Mouse (Mus musculus) forebrain, embryonic 12.5 days (tissue): ENCODE results near the gene Foxb1. TPM values are rescaled to one million over a fixed set of nuclear protein-coding genes. Genes with fewer than 3 reads are reported as not detected.
A peak's percentile ranks its signal among the peaks of the same experiment; 100 is the strongest.

Experiments used
- ATAC-seq: fragments of 200-750 bp; cut with Nextera tagmentation; 2 replicates; pipeline ENCODE4 v1.8.0; 2017; ENCODE audit warnings: moderate TSS enrichment; ENCODE audit not compliant: low FRiP score
- H3K27ac ChIP-seq: fragments of 300-500 bp; sonication (generic); 2 replicates; pipeline ENCODE4 v1.5.1; 2016; ENCODE audit warnings: mild to moderate bottlenecking
- H3K27me3 ChIP-seq: fragments of 300-500 bp; sonication (generic); 2 replicates; pipeline ENCODE4 v1.6.1; 2016; ENCODE audit warnings: mild to moderate bottlenecking
- H3K36me3 ChIP-seq: fragments of 300-500 bp; sonication (generic); replicated peaks from 2 replicates; pipeline ENCODE4 v1.6.1; 2016; ENCODE audit warnings: mild to moderate bottlenecking
- H3K4me1 ChIP-seq: fragments of 300-500 bp; sonication (generic); 2 replicates; pipeline ENCODE4 v1.6.1; 2016
- H3K4me2 ChIP-seq: fragments of 300-500 bp; sonication (generic); 2 replicates; pipeline ENCODE4 v1.6.1; 2016; ENCODE audit warnings: mild to moderate bottlenecking, moderate library complexity
- H3K4me3 ChIP-seq: fragments of 300-500 bp; sonication (generic); replicated peaks from 2 replicates; pipeline ENCODE4 v1.5.1; 2016; ENCODE audit warnings: mild to moderate bottlenecking
- H3K9ac ChIP-seq: fragments of 300-500 bp; sonication (generic); 2 replicates; pipeline ENCODE4 v1.6.1; 2016; ENCODE audit warnings: mild to moderate bottlenecking
- H3K9me3 ChIP-seq: fragments of 300-500 bp; sonication (generic); 2 replicates; pipeline ENCODE4 v1.6.1; 2016
- WGBS: fragments of 180-500 bp; shearing (Covaris S2); methylation state at CpG from one replicate; pipeline ENCODE4 v1.1.7; 2016; 5-methylcytosine and 5-hydroxymethylcytosine counted together
- polyA plus RNA-seq: library from polyadenylated mRNA; unstranded; fragments of >200 nt; fragmentation: Nextera tagmentation; extraction: Ambion mirVana; gene quantifications from 2 replicates; pipeline ENCODE4 v1.2.1, GENCODE M21; 2016

Gene Foxb1
- 2.8 and 3.6 TPM in 2 replicates for polyA plus RNA-seq

GRCm38 (mm10) chr9:69760371-69761301 lies at the start of gene Foxb1:
Gene Foxb1 (minus strand): TSS chr9:69760940.
- peak within 1 kb of the TSS; percentile 25; the same call in 1 of the 2 replicates for H3K27ac ChIP-seq
- H3K4me3 ChIP-seq: peak within 1 kb of the TSS; percentile 36
- no peaks in the 10 kb centered on the region for H3K9me3 ChIP-seq
- H3K9ac ChIP-seq: peak within 1 kb of the TSS; percentile 44
- peak; percentile 7; the same call in 1 of the 2 replicates for ATAC-seq
- H3K27me3 ChIP-seq: peaks cover 95% of the 10 kb centered on the region
- WGBS: under 1% methylated on average over 60 of the region's 60 CpGs
- peaks cover 76% of the 10 kb centered on the region for H3K4me1 ChIP-seq
- no peaks in the 10 kb centered on the region for H3K36me3 ChIP-seq
- H3K4me2 ChIP-seq: peak within 1 kb of the TSS; percentile 51

- ATAC-seq: no peak
- H3K27me3 ChIP-seq: peaks cover 14% of the 10 kb centered on the region
- no peak overlapping the region for H3K27ac ChIP-seq
- no peak overlapping the region for H3K9ac ChIP-seq
- no peaks in the 10 kb centered on the region for H3K4me1 ChIP-seq
- no peak overlapping the region for H3K4me3 ChIP-seq
- 56% methylated on average over 7 of the region's 7 CpGs for WGBS
- no peaks in the 10 kb centered on the region for H3K36me3 ChIP-seq
- H3K9me3 ChIP-seq: no peaks in the 10 kb centered on the region
- H3K4me2 ChIP-seq: no peak overlapping the region
Observed at GRCm38 (mm10) chr9:69790562-69790961, 29.8 kb upstream of the Foxb1 start.

GRCm38 (mm10) chr9:69779996-69780395 lies 19.3 kb upstream of the Foxb1 start:
- no peaks in the 10 kb centered on the region for H3K4me1 ChIP-seq
- ATAC-seq: no peak

DNA sequence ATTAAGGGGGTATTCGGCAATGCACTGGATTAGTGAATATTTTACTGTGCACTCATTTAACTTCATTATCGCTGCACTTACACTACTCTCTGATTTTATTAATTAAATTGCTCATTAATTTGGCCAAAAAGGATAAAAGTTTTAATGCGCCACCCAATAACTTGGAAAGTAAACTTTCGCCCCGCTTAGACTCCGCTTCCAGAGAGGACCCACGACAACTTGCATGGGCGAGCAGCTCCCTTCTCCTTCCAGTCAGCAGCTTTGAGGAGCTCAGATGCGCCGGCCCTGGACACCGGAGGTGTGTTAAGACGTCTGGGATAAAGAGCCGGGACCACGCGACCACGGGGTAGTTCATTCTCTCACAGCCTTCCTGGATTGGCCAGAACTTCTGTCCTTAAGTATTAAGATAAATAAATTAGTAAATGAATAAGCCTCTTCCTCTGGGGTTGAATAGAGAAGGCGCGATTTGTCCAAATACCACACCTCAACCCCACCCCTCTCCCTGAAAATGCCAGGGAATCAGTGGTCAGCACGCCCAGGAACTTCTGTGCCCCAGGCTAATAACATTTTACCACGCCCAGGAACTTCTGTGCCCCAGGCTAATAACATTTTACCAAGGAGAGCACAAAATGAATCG lies 9.3 kb upstream of the Foxb1 start:
- Histone ChIP-seq H3K4me1 (peaks cover 53% of the 10 kb centered on the region), H3K27ac (no peak overlapping the region), H3K4me2 (peak overlapping the region; percentile 19; the same call in 1 of the 2 replicates), H3K27me3 (peaks cover 92% of the 10 kb centered on the region), H3K9me3 (no peaks in the 10 kb centered on the region), H3K4me3 (no peak overlapping the region), H3K9ac (no peak overlapping the region), H3K36me3 (no peaks in the 10 kb centered on the region)
- 2% methylated on average over 21 of the region's 21 CpGs for WGBS
- ATAC-seq: no peak; the same call in 1 of the 2 replicates

More at GRCm38 (mm10) chr9:69779996-69780395, 19.3 kb upstream of the Foxb1 start:
- Histone ChIP-seq H3K4me3 (no peak overlapping the region), H3K27ac (no peak overlapping the region), H3K36me3 (no peaks in the 10 kb centered on the region), H3K4me2 (no peak overlapping the region), H3K27me3 (peaks cover 60% of the 10 kb centered on the region), H3K9ac (no peak overlapping the region), H3K9me3 (no peaks in the 10 kb centered on the region)
- 79% methylated on average over 2 of the region's 2 CpGs for WGBS

DNA sequence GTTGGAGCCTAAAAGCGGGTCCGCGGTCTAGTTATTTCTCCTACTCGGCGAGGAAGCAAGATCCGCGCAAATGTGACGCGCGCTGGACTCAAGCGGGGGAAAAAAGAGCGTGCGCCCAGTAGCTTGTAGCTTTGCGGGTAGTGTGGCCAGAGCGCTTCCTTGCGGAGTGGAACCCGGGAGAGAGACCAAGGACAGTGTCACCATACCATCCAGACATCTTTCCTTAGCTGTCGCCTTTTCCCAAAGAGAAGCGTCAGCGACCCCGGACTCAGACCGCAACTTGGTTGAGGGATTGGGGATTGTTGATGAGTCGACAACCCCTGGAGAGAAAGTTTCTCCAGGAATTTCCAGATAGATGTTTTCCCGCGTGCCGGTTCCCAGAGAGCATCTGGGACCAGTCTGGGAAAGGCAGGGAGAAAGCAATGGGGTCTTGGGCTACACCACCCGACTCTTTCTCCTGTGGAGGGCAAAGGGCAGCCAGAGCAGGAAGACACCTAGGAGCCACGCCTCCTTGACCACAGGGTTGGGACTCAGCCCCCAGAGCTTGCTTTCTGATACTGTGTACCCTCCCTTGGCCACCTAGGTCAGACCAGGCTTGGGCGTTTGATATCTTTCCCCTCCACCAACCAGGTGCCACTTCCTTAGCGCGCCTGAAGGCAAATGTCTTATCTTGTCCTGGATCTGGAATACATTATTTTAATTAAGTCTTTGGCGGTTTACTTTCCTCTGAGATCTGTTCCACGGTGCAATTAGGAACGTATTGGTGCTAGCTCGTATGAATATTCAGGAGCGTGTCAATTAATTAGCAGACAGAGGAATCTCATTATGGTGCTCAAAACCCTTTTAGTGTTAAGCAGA lies 8.6 kb upstream of the Foxb1 start:
- no peak overlapping the region for H3K9ac ChIP-seq

GRCm38 (mm10) chr9:69768136-69768875 lies 7.6 kb upstream of the Foxb1 start:
- Histone ChIP-seq H3K9me3 (no peaks in the 10 kb centered on the region), H3K9ac (no peak overlapping the region), H3K4me2 (peak overlapping the region; percentile 21; the same call in 1 of the 2 replicates), H3K4me3 (no peak overlapping the region; the same call in 1 of the 2 replicates), H3K27ac (no peak overlapping the region), H3K36me3 (no peaks in the 10 kb centered on the region), H3K27me3 (peaks cover 93% of the 10 kb centered on the region), H3K4me1 (peaks cover 70% of the 10 kb centered on the region)
- WGBS: under 1% methylated on average over 28 of the region's 28 CpGs
- no peak for ATAC-seq

More for the DNA sequence above, 8.6 kb upstream of the Foxb1 start:
- Histone ChIP-seq H3K4me3 (no peak overlapping the region), H3K9me3 (no peaks in the 10 kb centered on the region), H3K27me3 (peaks cover 93% of the 10 kb centered on the region), H3K27ac (no peak overlapping the region; the same call in 1 of the 2 replicates), H3K4me1 (peaks cover 60% of the 10 kb centered on the region), H3K36me3 (no peaks in the 10 kb centered on the region), H3K4me2 (peak overlapping the region; percentile 19)
- peak; percentile 52; the same call in 1 of the 2 replicates for ATAC-seq
- WGBS: under 1% methylated on average over 36 of the region's 36 CpGs

- H3K4me2 ChIP-seq: peak overlapping the region; percentile 21; the same call in 1 of the 2 replicates
Observed at GRCm38 (mm10) chr9:69767421-69767820, 6.7 kb upstream of the Foxb1 start.

GRCm38 (mm10) chr9:69766936-69767335 lies 6.2 kb upstream of the Foxb1 start:
- Histone ChIP-seq H3K4me2 (0 out of 2 replicates have a peak overlapping the region, but pooled peaks have one; percentile 21), H3K36me3 (no peaks in the 10 kb centered on the region), H3K4me1 (peaks cover 77% of the 10 kb centered on the region), H3K4me3 (no peak overlapping the region), H3K27me3 (peaks cover 93% of the 10 kb centered on the region), H3K9ac (no peak overlapping the region), H3K27ac (no peak overlapping the region), H3K9me3 (no peaks in the 10 kb centered on the region)
- ATAC-seq: no peak
- WGBS: 0% methylated on average over 4 of the region's 4 CpGs

More at GRCm38 (mm10) chr9:69767421-69767820, 6.7 kb upstream of the Foxb1 start:
- no peak overlapping the region for H3K27ac ChIP-seq
- no peak for ATAC-seq
- H3K9ac ChIP-seq: no peak overlapping the region
- peaks cover 77% of the 10 kb centered on the region for H3K4me1 ChIP-seq
- 0% methylated on average over 9 of the region's 12 CpGs for whole genome bisulfite sequencing
- no peaks in the 10 kb centered on the region for H3K36me3 ChIP-seq
- no peaks in the 10 kb centered on the region for H3K9me3 ChIP-seq
- peaks cover 93% of the 10 kb centered on the region for H3K27me3 ChIP-seq
- H3K4me3 ChIP-seq: no peak overlapping the region

DNA sequence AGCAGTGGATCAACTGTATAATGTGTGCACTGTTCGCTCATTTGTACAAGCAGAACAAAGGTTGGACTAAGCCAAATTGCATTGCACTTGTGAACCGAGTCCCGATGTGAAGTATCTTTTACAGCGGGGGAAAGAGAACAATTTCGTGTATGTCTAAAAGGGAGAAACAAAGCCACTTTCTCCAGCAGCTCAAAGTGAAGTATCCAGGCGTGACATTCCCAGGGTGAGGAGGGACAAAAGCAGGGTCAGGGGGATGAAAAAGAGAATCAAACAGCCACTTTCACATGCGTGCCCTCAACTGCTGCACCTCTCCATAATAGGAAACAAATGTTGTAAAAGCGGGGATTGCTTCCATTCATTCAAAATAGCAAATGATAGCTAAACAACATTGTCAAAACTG lies 5.6 kb upstream of the Foxb1 start:
- H3K4me1 ChIP-seq: peaks cover 83% of the 10 kb centered on the region
- ATAC-seq: peak; percentile 49; the same call in 1 of the 2 replicates
- WGBS: under 1% methylated on average over 8 of the region's 8 CpGs
- no peak overlapping the region for H3K27ac ChIP-seq
- peaks cover 93% of the 10 kb centered on the region for H3K27me3 ChIP-seq
- H3K4me2 ChIP-seq: no peak overlapping the region; the same call in 1 of the 2 replicates
- no peak overlapping the region for H3K9ac ChIP-seq
- H3K4me3 ChIP-seq: no peak overlapping the region
- H3K9me3 ChIP-seq: no peaks in the 10 kb centered on the region
- no peaks in the 10 kb centered on the region for H3K36me3 ChIP-seq

GRCm38 (mm10) chr9:69765483-69766050 lies 4.8 kb upstream of the Foxb1 start:
- H3K27ac ChIP-seq: no peak overlapping the region
- WGBS: under 1% methylated on average over 8 of the region's 8 CpGs
- H3K9me3 ChIP-seq: no peaks in the 10 kb centered on the region
- peaks cover 90% of the 10 kb centered on the region for H3K4me1 ChIP-seq
- no peak overlapping the region for H3K4me3 ChIP-seq
- peaks cover 94% of the 10 kb centered on the region for H3K27me3 ChIP-seq
- no peaks in the 10 kb centered on the region for H3K36me3 ChIP-seq
- no peak overlapping the region for H3K9ac ChIP-seq
- peak overlapping the region; percentile 42; the same call in 1 of the 2 replicates for H3K4me2 ChIP-seq
- ATAC-seq: no peak
